Mouse (Mus musculus) liver, adult 2 months (tissue): ENCODE measurements around the gene Slc17a9.

Source experiments
- CTCF ChIP-seq: fragments of 200-500 bp; IDR thresholded peaks from 2 replicates; pipeline ENCODE4 v1.5.1; 2011; ENCODE audit warnings: low read depth, low read length, control low read depth
- POLR2A ChIP-seq: fragments of 200-500 bp; IDR thresholded peaks from 2 replicates; pipeline ENCODE4 v1.6.1; 2011; ENCODE audit warnings: low read length, control low read depth; ENCODE audit not compliant: insufficient read depth; ENCODE audit errors: extremely low read depth

DNA sequence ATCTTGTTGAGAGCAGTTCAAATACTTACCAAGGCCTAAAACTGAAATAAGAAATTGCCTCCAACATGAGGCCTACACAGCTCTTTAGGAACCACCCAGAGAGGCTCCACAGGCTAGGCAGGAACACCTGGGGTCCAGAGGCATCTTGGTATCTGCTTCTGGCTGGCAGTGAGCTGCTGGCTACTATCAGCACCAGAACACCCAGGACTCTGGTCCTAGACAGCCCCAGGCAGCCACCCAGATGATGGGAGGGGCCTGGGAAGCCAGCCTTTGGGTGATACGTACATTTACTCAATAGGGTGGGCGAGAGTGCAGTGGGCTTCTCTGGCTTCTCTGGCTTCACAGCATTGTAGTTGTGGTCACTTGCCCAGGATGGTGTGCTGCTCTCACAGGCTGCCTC, 41.5 kb upstream of the Slc17a9 start:
- no peak for TF ChIP-seq CTCF
- no peak for TF ChIP-seq POLR2A
